Mouse (Mus musculus) skeletal muscle tissue, postnatal 0 days (tissue): ENCODE measurements around the gene Nfkbiz. TPM values are rescaled to one million over a fixed set of nuclear protein-coding genes. Genes with fewer than 3 reads are reported as not detected.

Source experiments
- polyA plus RNA-seq: library from polyadenylated mRNA; unstranded; fragments of >200 nt; fragmentation: Nextera tagmentation; extraction: Ambion mirVana; gene quantifications from 2 replicates; pipeline ENCODE4 v1.2.1, GENCODE M21; 2015

The Nfkbiz gene
- polyA plus RNA-seq: 1.2 and 1.3 TPM in 2 replicates

DNA sequence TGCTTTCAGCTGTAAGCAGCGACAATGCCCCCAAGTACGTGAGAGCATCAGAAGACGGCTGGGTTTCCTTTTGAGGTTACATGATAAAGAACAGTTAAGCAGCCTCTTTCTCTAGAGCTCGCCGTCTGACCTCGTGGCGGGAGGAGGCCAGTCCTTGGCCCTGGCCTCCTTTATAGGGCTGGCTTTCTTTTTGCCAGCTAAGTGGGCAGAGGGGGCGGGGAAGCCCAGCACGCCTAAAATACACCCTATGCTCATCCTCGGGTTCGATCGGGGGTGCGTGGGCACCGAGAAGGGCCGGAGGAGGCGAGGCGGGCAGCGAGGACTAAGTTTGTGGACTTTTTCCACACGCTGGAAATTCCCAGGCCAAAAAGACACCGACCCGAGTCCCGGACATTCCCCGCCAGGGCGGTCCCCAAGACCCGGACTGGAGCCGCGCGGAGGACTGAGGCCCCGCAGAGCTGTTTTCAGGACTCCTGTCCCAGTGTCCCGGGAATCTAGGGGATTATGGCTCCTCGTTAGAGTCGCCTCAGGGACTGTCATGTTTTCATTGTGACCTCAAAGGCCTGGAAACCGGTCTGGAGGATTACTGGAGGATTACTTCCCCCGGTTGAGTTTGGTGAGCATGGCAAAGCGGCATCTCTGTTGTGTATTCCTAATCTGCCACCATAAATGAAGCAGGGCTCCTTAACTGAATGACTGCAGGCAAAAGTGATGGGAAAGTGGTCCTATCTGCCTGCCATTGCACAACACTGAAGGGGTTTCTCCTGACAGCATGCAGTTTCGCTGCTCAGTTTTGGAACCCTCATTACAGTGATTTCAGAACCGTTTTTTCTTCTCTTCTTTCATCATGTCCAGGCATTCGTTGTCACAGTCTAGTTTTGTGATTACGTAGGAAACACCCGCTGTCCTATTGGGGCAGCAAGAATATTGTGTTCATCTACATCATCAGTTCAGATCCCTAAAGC lies at the start of gene Nfkbiz:
TSS of gene Nfkbiz (minus strand) at position 390 of the 965 bp plus-strand sequence.

Other genes starting within 250 kb of the Nfkbiz start
- 0.08 and 0.15 TPM in 2 replicates for gene Nxpe3, start 56.4 kb upstream of the Nfkbiz start, polyA plus RNA-seq
- gene Cep97, start 96.0 kb upstream of the Nfkbiz start, polyA plus RNA-seq: 2.6 and 3.0 TPM in 2 replicates
- 687 and 750 TPM in 2 replicates for gene Rpl24, start 127.4 kb upstream of the Nfkbiz start, polyA plus RNA-seq
- gene Zbtb11, start 135.0 kb upstream of the Nfkbiz start, polyA plus RNA-seq: 6.1 and 7.4 TPM in 2 replicates
- gene Pcnp, start 190.8 kb upstream of the Nfkbiz start, polyA plus RNA-seq: 91.1 and 103 TPM in 2 replicates
- 19.4 and 20.1 TPM in 2 replicates for gene Trmt10c, start 198.9 kb upstream of the Nfkbiz start, polyA plus RNA-seq
- 14.0 and 15.3 TPM in 2 replicates for gene Senp7, start 209.4 kb upstream of the Nfkbiz start, polyA plus RNA-seq